Mouse (Mus musculus) stomach, postnatal 0 days (tissue): ENCODE data around the gene Idh3a. TPM values are rescaled to one million over a fixed set of nuclear protein-coding genes. Genes with fewer than 3 reads are reported as not detected.
A peak's percentile ranks its signal among the peaks of the same experiment; 100 is the strongest.
"Not testable (repeated sequence)": the region's sequence is repeated elsewhere in the genome, so short reads cannot be mapped to it uniquely, and the experiment has no call there.

Source experiments
- ATAC-seq: fragments of 200-750 bp; cut with Nextera tagmentation; 2 replicates; pipeline ENCODE4 v1.8.0; 2017; ENCODE audit not compliant: low FRiP score, low TSS enrichment
- DNase-seq: peaks from one replicate; pipeline ENCODE4 v3.0.0-alpha.2; 2016; ENCODE audit warnings: low spot score
- H3K27ac ChIP-seq: fragments of 300-500 bp; sonication (generic); replicated peaks from 2 replicates; pipeline ENCODE4 v1.5.1; 2014; ENCODE audit warnings: mild to moderate bottlenecking, control low read depth
- H3K27me3 ChIP-seq: fragments of 300-500 bp; sonication (generic); 2 replicates; pipeline ENCODE4 v1.6.1; 2014; ENCODE audit warnings: low read length; ENCODE audit not compliant: control insufficient read depth, insufficient read depth
- H3K36me3 ChIP-seq: fragments of 300-500 bp; sonication (generic); 2 replicates; pipeline ENCODE4 v1.6.1; 2014; ENCODE audit warnings: low read length, mixed read lengths; ENCODE audit not compliant: control insufficient read depth, insufficient read depth
- H3K4me1 ChIP-seq: fragments of 300-500 bp; sonication (generic); replicated peaks from 2 replicates; pipeline ENCODE4 v1.6.1; 2014; ENCODE audit warnings: antibody characterized with exemption; ENCODE audit not compliant: control insufficient read depth, insufficient read depth
- H3K4me2 ChIP-seq: fragments of 300-500 bp; sonication (generic); replicated peaks from 2 replicates; pipeline ENCODE4 v1.6.1; 2014; ENCODE audit warnings: low read depth, mild to moderate bottlenecking, control low read depth, moderate library complexity
- H3K4me3 ChIP-seq: fragments of 300-500 bp; sonication (generic); 2 replicates; pipeline ENCODE4 v1.5.1; 2014; ENCODE audit warnings: low read depth, low read length, control low read depth
- H3K9ac ChIP-seq: fragments of 300-500 bp; sonication (generic); 2 replicates; pipeline ENCODE4 v1.6.1; 2014; ENCODE audit warnings: mild to moderate bottlenecking, low read length, control low read depth, mixed read lengths
- H3K9me3 ChIP-seq: fragments of 300-500 bp; sonication (generic); 2 replicates; pipeline ENCODE4 v1.6.1; 2016; ENCODE audit warnings: low read length; ENCODE audit not compliant: control insufficient read depth
- CTCF ChIP-seq: IDR thresholded peaks from 2 replicates; pipeline ENCODE4 v1.5.1; 2016; ENCODE audit warnings: antibody characterized with exemption, low read depth, mild to moderate bottlenecking, moderate library complexity
- EP300 ChIP-seq: optimal IDR thresholded peaks from 2 replicates; pipeline ENCODE3; 2016; ENCODE audit warnings: antibody characterized with exemption
- WGBS: fragments of 180-500 bp; shearing (Covaris S2); extraction: QIAGEN DNeasy Blood & Tissue Kit; methylation state at CpG from one replicate; pipeline ENCODE4 v1.1.7; 2014; 5-methylcytosine and 5-hydroxymethylcytosine counted together
- polyA plus RNA-seq: library from polyadenylated mRNA; unstranded; fragments of >200 nt; fragmentation: Nextera tagmentation; extraction: Ambion mirVana; gene quantifications from 2 replicates; pipeline ENCODE4 v1.2.1, GENCODE M21; 2015

Idh3a gene
- polyA plus RNA-seq, 1 experiment from 2014 or later, result 105 TPM

GRCm38 (mm10) chr9:54571130-54571839, 14.8 kb upstream of the Idh3a start:
- Histone ChIP-seq H3K4me3 (no peak overlapping the region), H3K27ac (no peak overlapping the region), H3K4me2 (no peak overlapping the region), H3K9me3 (no peaks in the 10 kb centered on the region), H3K27me3 (no peaks in the 10 kb centered on the region), H3K9ac (no peak overlapping the region), H3K36me3 (no peaks in the 10 kb centered on the region), H3K4me1 (no peaks in the 10 kb centered on the region)
- ATAC-seq, result no peak
- no peak for DNase-seq
- WGBS, result 35% methylated on average over 9 of the region's 9 CpGs
- no peak for TF ChIP-seq EP300
- TF ChIP-seq CTCF, result no peak

- DNase-seq (no peak), ATAC-seq (no peak)
- Histone ChIP-seq H3K4me1 (no peaks in the 10 kb centered on the region), H3K9ac (no peak overlapping the region), H3K36me3 (no peaks in the 10 kb centered on the region), H3K9me3 (no peaks in the 10 kb centered on the region), H3K27me3 (no peaks in the 10 kb centered on the region), H3K27ac (no peak overlapping the region), H3K4me3 (no peak overlapping the region), H3K4me2 (no peak overlapping the region)
- TF ChIP-seq CTCF (no peak), EP300 (no peak)
- 50% methylated on average over 1 of the region's 1 CpGs for WGBS
Measured at GRCm38 (mm10) chr9:54583712-54584111, 2.4 kb upstream of the Idh3a start.

GRCm38 (mm10) chr9:54584127-54584526, 2.0 kb upstream of the Idh3a start:
- H3K9me3 ChIP-seq, H3K4me3 ChIP-seq, H3K36me3 ChIP-seq, H3K4me2 ChIP-seq, H3K27ac ChIP-seq, ATAC-seq, H3K27me3 ChIP-seq, H3K4me1 ChIP-seq, DNase-seq, H3K9ac ChIP-seq: not testable (repeated sequence)
- 68% methylated on average over 2 of the region's 2 CpGs for WGBS

GRCm38 (mm10) chr9:54585839-54586198, 315 bp upstream of the Idh3a start:
- H3K9ac ChIP-seq, result peak overlapping the region; percentile 38; the same call in 1 of the 2 replicates
- no peaks in the 10 kb centered on the region for H3K36me3 ChIP-seq
- H3K27me3 ChIP-seq, result no peaks in the 10 kb centered on the region
- ATAC-seq (no peak), DNase-seq (no peak)
- TF ChIP-seq EP300, result no peak
- no peak for TF ChIP-seq CTCF
- H3K4me2 ChIP-seq, result peak overlapping the region; percentile 97
- H3K27ac ChIP-seq, result no peak overlapping the region
- H3K4me3 ChIP-seq, result peak overlapping the region; percentile 89
- no peaks in the 10 kb centered on the region for H3K4me1 ChIP-seq
- WGBS, result 33% methylated on average over 5 of the region's 5 CpGs
- no peaks in the 10 kb centered on the region for H3K9me3 ChIP-seq

- TF ChIP-seq EP300 (no peak), CTCF (no peak)
- DNase-seq (no peak), ATAC-seq (no peak)
- H3K4me1 ChIP-seq, result no peaks in the 10 kb centered on the region
- no peaks in the 10 kb centered on the region for H3K9me3 ChIP-seq
- H3K27me3 ChIP-seq, result no peaks in the 10 kb centered on the region
- no peak overlapping the region for H3K27ac ChIP-seq
- H3K4me3 ChIP-seq, result no peak overlapping the region
- no peak overlapping the region for H3K4me2 ChIP-seq
- H3K36me3 ChIP-seq, result no peaks in the 10 kb centered on the region; the same call in 1 of the 2 replicates
- WGBS, result 60% methylated on average over 4 of the region's 4 CpGs
- no peak overlapping the region for H3K9ac ChIP-seq
Measured at GRCm38 (mm10) chr9:54587863-54588262, 1.7 kb downstream of the Idh3a start.

- H3K36me3 ChIP-seq, result peaks cover 11% of the 10 kb centered on the region; the same call in 1 of the 2 replicates
- H3K9ac ChIP-seq, H3K27ac ChIP-seq, H3K4me2 ChIP-seq, ATAC-seq, H3K4me1 ChIP-seq, H3K4me3 ChIP-seq, H3K27me3 ChIP-seq, DNase-seq, H3K9me3 ChIP-seq: not testable (repeated sequence)
- 80% methylated on average over 4 of the region's 4 CpGs for WGBS
Measured at GRCm38 (mm10) chr9:54593652-54594051, 7.5 kb downstream of the Idh3a start.
